Mouse (Mus musculus) intestine, embryonic 15.5 days (tissue): ENCODE measurements around the gene Wdr86. TPM values are rescaled to one million over a fixed set of nuclear protein-coding genes. Genes with fewer than 3 reads are reported as not detected.

Source experiments
- ATAC-seq: fragments of 200-750 bp; cut with Nextera tagmentation; 2 replicates; pipeline ENCODE4 v1.8.0; 2017; ENCODE audit warnings: moderate TSS enrichment, moderate library complexity
- H3K27ac ChIP-seq: fragments of 300-500 bp; sonication (generic); 2 replicates; pipeline ENCODE4 v1.5.1; 2015; ENCODE audit warnings: mild to moderate bottlenecking, inconsistent platforms
- H3K27me3 ChIP-seq: fragments of 300-500 bp; sonication (generic); replicated peaks from 2 replicates; pipeline ENCODE4 v1.6.1; 2015; ENCODE audit warnings: inconsistent platforms
- H3K36me3 ChIP-seq: fragments of 300-500 bp; sonication (generic); 2 replicates; pipeline ENCODE4 v1.6.1; 2015; ENCODE audit warnings: inconsistent platforms
- H3K4me1 ChIP-seq: fragments of 300-500 bp; sonication (generic); replicated peaks from 2 replicates; pipeline ENCODE4 v1.6.1; 2015; ENCODE audit warnings: inconsistent platforms
- H3K4me2 ChIP-seq: fragments of 300-500 bp; sonication (generic); replicated peaks from 2 replicates; pipeline ENCODE4 v1.6.1; 2015; ENCODE audit warnings: mild to moderate bottlenecking, inconsistent platforms
- H3K4me3 ChIP-seq: fragments of 300-500 bp; sonication (generic); replicated peaks from 2 replicates; pipeline ENCODE4 v1.5.1; 2015; ENCODE audit warnings: inconsistent platforms
- H3K9ac ChIP-seq: fragments of 300-500 bp; sonication (generic); 2 replicates; pipeline ENCODE4 v1.6.1; 2015; ENCODE audit warnings: inconsistent platforms
- H3K9me3 ChIP-seq: fragments of 300-500 bp; sonication (generic); 2 replicates; pipeline ENCODE4 v1.6.1; 2016; ENCODE audit warnings: inconsistent platforms
- WGBS: fragments of 180-500 bp; shearing (Covaris S2); methylation state at CpG from one replicate; pipeline ENCODE4 v1.1.7; 2015; 5-methylcytosine and 5-hydroxymethylcytosine counted together
- polyA plus RNA-seq: library from polyadenylated mRNA; unstranded; fragments of >200 nt; fragmentation: Nextera tagmentation; extraction: Ambion mirVana; gene quantifications from 2 replicates; pipeline ENCODE4 v1.2.1, GENCODE M21; 2015

The Wdr86 gene
- polyA plus RNA-seq, 1 experiment from 2014 or later, result 10.6 TPM

DNA sequence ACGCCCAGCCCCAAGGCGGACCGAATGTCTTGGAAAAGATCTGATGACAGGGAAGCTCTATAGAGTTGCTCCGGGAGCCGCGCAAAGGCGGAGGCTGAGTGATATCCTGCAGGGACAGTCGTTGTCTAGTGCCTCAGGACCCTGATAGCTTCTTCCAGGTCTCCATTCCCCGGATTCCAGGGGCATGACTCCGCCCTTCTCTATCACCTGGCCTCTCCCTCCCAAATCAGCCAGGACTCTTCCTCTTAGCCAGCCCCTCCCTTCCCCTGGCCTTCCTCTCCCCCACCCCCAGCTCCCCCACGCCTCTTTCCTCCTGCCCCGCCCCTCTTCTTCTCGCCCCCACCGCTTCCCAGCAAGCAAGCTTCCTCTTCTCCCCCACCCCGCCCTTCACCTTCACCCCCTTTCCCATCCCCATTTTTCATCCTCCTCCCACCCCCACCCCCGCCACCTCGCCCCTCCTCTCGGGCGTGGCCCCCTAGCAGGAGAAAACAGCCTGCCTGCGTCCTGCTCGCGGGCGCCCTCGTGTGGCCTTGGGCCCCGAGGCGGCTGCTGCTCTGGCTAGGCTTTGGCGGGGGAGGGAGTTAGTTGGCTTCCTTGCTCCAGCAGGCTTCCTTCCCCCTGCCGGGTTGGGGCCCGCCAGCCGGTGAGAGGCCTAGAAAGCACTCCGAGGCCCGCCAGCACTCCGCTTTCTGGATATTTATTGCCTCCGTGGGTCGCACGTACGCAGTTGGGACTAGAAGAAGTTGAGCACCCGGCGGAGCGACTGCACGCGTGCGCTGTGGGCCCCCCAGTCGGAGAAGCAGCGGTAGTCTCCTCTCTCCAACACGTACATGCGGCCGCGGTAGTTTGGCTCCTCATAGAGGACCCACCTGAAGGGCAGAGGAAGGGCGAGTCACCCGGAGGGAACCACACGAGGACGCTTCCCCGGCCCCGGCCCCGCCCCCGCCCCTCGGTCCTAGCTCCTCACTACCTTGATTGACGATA, 20.1 kb upstream of the Wdr86 start:
- H3K4me1 ChIP-seq, result peaks cover 44% of the 10 kb centered on the region
- WGBS, result 1% methylated on average over 58 of the region's 59 CpGs
- H3K4me2 ChIP-seq, result peak overlapping the region; percentile 89
- ATAC-seq, result peak; percentile 82
- peak overlapping the region; percentile 96 for H3K27ac ChIP-seq
- peak overlapping the region; percentile 72 for H3K9ac ChIP-seq
- H3K36me3 ChIP-seq, result no peaks in the 10 kb centered on the region
- no peaks in the 10 kb centered on the region for H3K9me3 ChIP-seq
- H3K27me3 ChIP-seq, result no peaks in the 10 kb centered on the region
- peak overlapping the region; percentile 53 for H3K4me3 ChIP-seq

DNA sequence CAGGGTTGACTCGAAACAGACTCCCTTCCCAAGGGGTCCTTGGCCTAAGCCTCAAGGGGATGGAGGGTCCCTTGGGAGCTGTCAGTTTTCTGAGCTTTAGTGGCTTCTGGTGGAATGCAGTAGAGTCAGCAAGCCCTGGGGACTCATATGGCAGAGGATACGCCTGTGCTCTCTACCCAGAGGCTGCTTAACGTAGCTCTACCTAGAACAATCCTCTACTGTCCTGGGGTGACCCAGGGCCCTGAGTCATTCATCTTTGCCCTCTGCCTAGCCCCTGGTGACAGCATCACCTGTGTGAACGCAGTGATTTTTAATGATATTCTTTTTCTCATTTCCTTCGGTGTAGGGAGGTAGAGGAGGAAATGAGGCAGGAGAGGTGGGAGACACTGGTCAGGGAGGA, 19.2 kb upstream of the Wdr86 start:
- Histone ChIP-seq H3K27me3 (no peaks in the 10 kb centered on the region), H3K9ac (no peak overlapping the region), H3K4me2 (peak overlapping the region; percentile 89), H3K9me3 (no peaks in the 10 kb centered on the region), H3K4me1 (peaks cover 37% of the 10 kb centered on the region), H3K4me3 (no peak overlapping the region), H3K27ac (no peak overlapping the region), H3K36me3 (no peaks in the 10 kb centered on the region)
- ATAC-seq, result no peak
- 53% methylated on average over 5 of the region's 5 CpGs for WGBS

DNA sequence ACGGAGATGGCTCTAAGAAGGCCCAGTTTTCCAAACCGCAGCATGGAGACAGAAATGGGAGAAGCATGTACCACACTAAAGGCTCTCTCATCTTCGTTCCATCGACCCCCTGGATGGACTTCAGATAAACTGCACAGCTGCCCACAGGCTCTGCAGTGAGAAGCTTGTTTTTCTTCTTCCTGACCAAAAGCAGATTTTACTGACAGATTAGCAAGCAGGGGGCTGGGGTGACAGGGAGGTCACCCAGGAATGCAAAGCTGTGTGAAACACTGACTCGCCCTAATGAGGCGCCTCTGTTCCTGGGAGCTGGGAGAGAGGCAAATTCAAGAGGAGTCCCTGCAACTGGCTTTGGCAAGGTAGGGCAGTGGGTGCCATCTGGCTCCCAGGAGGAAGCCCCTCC, 17.0 kb upstream of the Wdr86 start:
- 18% methylated on average over 6 of the region's 6 CpGs for WGBS
- ATAC-seq, result no peak
- Histone ChIP-seq H3K4me1 (peaks cover 31% of the 10 kb centered on the region; the same call in 1 of the 2 replicates), H3K4me2 (no peak overlapping the region), H3K36me3 (no peaks in the 10 kb centered on the region), H3K9ac (no peak overlapping the region), H3K9me3 (no peaks in the 10 kb centered on the region), H3K27me3 (no peaks in the 10 kb centered on the region), H3K4me3 (no peak overlapping the region), H3K27ac (peak overlapping the region; percentile 32; the same call in 1 of the 2 replicates)

DNA sequence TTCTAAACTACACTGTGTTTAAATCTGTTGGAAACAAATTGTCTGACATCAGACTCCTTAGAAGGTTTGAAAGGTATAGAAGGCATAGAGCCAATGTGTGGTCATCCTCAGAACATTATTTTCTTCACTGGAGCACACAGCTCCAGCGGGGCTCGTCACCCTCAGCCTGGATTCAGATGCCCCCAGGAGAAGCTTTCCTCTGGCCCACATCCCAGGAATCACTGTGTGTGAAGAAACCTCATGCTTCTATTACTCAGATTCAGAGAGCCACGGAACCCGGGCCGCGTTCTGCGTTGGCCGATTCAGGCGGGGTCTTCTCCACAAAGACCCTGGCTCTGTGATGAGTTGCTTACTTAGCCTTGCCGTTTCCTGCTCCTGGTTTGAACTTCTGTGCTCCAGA, 13.4 kb upstream of the Wdr86 start:
- peaks cover 15% of the 10 kb centered on the region; the same call in 1 of the 2 replicates for H3K4me1 ChIP-seq
- 88% methylated on average over 10 of the region's 10 CpGs for WGBS

DNA sequence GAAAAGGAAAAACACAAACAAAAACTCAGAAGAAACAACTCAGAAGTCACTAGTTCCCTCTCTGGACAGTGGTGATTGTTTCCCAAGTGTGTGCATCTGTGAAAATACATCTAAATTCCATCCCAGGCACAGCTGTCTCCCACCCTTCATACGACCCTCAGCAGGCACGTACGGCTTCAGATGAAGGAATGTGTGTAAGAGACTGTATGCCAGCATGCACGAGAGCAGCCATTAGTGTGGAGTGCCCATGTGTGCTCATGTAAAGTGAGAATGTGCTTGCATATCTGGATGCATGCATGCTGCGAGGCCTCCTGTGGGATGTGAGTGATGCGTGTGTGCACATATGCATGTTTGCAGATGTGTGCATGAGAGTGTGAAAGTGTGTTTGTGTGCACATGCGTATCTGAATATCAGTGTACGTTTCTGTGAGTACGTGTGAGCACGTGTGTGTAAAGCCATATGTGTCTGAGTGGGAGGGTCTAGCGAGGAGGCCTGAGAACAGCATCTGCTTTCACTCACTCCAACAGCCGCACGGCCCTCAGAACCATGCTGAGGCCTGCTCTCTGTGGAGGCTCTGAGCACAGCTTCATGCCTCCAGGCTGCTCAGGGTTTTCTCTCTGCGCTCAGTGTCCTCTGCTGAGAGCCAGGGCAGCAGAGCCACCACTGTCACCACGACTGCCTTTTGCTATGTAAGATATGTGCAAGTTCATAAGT, 10.8 kb upstream of the Wdr86 start:
- no peak overlapping the region; the same call in 1 of the 2 replicates for H3K27ac ChIP-seq
- 50% methylated on average over 15 of the region's 15 CpGs for WGBS

More for the DNA sequence above, 13.4 kb upstream of the Wdr86 start:
- no peak overlapping the region for H3K27ac ChIP-seq
- H3K9ac ChIP-seq, result no peak overlapping the region
- H3K27me3 ChIP-seq, result no peaks in the 10 kb centered on the region
- H3K9me3 ChIP-seq, result no peaks in the 10 kb centered on the region
- H3K4me3 ChIP-seq, result no peak overlapping the region
- no peak for ATAC-seq
- no peaks in the 10 kb centered on the region for H3K36me3 ChIP-seq
- H3K4me2 ChIP-seq, result no peak overlapping the region

DNA sequence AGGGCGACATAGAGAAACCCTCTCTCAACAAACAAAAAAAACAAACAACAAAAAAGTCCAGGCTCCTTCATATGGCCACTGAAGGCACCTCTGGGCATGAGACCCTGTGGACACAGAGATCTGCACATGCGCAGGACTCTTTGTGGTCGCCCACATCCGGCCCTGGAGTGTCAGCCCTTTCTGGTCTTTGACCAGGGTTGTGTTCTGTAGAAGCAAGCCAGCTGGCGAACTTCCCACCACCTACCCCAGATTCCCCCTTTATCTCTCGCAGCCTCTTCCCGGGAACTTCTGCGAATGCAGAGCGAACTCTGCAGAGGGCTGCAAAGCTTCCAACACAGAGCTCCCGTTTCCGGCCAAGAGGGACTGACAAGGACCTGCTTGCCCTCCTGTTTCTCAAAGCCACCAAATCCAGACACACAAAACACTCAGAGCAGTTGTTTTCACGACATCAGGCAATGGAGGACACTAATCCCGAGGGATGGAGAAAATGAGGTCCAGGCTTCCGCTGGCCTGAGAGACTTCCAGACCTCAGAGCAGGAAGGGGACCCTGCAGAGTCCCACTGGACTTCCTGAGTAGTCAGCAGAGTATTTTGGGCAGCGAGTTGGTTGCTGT, 8.7 kb upstream of the Wdr86 start:
- H3K4me3 ChIP-seq, result no peak overlapping the region
- peak; percentile 60 for ATAC-seq
- H3K4me1 ChIP-seq, result peaks cover 7% of the 10 kb centered on the region; the same call in 1 of the 2 replicates
- H3K36me3 ChIP-seq, result no peaks in the 10 kb centered on the region
- H3K9me3 ChIP-seq, result no peaks in the 10 kb centered on the region
- H3K4me2 ChIP-seq, result peak overlapping the region; percentile 30; the same call in 1 of the 2 replicates
- no peaks in the 10 kb centered on the region for H3K27me3 ChIP-seq
- no peak overlapping the region; the same call in 1 of the 2 replicates for H3K9ac ChIP-seq
- WGBS, result 27% methylated on average over 15 of the region's 15 CpGs
- H3K27ac ChIP-seq, result peak overlapping the region; percentile 81

More for the DNA sequence above, 10.8 kb upstream of the Wdr86 start:
- no peaks in the 10 kb centered on the region for H3K36me3 ChIP-seq
- H3K9me3 ChIP-seq, result no peaks in the 10 kb centered on the region
- H3K9ac ChIP-seq, result no peak overlapping the region
- peak; percentile 75 for ATAC-seq
- H3K4me2 ChIP-seq, result no peak overlapping the region
- no peaks in the 10 kb centered on the region for H3K27me3 ChIP-seq
- H3K4me1 ChIP-seq, result peaks cover 7% of the 10 kb centered on the region; the same call in 1 of the 2 replicates
- H3K4me3 ChIP-seq, result no peak overlapping the region

DNA sequence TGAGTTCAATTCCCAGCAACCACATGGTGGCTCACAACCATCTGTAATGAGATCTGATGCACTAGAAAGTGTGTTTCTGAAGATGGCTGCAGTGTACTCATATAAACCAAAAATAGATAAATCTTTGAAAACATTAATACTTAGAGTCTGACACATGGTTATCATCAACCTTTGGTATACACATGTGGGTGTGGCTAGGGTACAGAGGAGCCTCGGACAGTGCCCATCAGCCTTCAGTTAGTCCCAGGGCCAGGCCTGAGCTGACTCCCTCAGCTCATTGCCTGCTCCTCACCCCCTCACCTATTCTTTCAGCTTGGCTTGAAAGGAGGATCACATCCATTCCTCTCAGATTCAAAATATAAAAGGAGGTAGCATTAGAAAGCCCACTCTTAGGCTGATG, 8.0 kb upstream of the Wdr86 start:
- Histone ChIP-seq H3K4me3 (no peak overlapping the region), H3K27ac (peak overlapping the region; percentile 81; the same call in 1 of the 2 replicates), H3K27me3 (no peaks in the 10 kb centered on the region), H3K9me3 (no peaks in the 10 kb centered on the region), H3K9ac (no peak overlapping the region), H3K4me2 (no peak overlapping the region), H3K4me1 (peaks cover 7% of the 10 kb centered on the region; the same call in 1 of the 2 replicates), H3K36me3 (no peaks in the 10 kb centered on the region)
- WGBS, result 65% methylated on average over 1 of the region's 1 CpGs
- ATAC-seq, result no peak

DNA sequence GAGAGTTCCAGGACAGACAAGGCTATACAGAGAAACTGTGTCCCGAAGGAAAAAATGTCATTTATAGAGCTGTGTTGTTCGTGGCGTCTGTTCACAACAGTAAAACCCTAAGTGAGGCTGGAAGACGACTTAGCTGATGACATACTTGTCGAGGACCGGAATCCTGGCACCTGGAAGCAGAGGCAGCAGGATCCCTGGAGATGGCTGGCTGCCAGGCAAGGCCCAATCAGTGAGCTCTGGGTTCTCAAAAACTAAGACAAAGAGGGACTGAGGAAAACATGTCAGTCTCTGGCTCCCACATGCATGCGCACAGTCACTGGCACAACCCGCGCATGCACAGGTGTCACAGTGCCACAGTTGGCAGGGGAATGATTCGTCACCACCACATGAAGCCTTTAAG, 7.1 kb upstream of the Wdr86 start:
- no peak overlapping the region for H3K9ac ChIP-seq
- H3K4me3 ChIP-seq, result no peak overlapping the region
- H3K27ac ChIP-seq, result no peak overlapping the region
- 94% methylated on average over 10 of the region's 10 CpGs for WGBS
- H3K27me3 ChIP-seq, result no peaks in the 10 kb centered on the region
- no peaks in the 10 kb centered on the region for H3K36me3 ChIP-seq
- H3K9me3 ChIP-seq, result no peaks in the 10 kb centered on the region
- peaks cover 10% of the 10 kb centered on the region; the same call in 1 of the 2 replicates for H3K4me1 ChIP-seq
- no peak for ATAC-seq
- H3K4me2 ChIP-seq, result no peak overlapping the region

DNA sequence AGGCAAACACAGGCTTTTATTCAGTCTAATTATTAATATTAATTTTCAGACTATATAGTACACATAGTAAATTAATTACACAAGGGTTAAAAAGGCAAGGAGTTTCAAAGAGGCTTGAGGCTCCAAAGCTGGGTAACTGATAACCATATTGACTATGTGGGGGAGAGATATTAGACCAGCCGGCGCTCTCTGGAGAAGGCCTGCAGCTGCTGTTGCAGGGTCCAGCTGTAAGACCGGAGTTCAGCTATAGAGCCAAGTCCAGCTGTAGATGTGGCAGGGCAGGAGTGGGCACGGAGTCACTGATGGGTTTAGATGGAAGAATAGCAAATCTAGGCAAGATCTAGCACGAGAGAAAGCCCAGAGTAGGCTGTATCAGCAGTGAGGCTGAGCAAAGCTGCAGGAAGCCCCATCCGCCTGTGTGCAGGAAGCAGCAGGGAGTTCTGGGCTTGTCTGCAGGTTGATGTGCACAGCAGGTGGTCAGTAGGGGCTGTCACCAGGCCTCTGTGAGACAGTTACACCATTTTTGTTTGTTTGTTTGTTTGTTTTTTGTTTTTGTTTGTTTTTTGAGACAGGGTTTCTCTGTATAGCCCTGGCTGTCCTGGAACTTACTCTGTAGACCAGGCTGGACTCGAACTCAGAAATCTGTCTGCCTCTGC, 3.4 kb upstream of the Wdr86 start:
- Histone ChIP-seq H3K4me1 (peaks cover 17% of the 10 kb centered on the region; the same call in 1 of the 2 replicates), H3K4me3 (no peak overlapping the region), H3K9me3 (no peaks in the 10 kb centered on the region), H3K9ac (no peak overlapping the region), H3K36me3 (no peaks in the 10 kb centered on the region), H3K27ac (0 out of 2 replicates have a peak overlapping the region, but pooled peaks have one; percentile 36), H3K4me2 (no peak overlapping the region), H3K27me3 (0 out of 2 replicates have a peak, but pooled peaks cover 5% of the 10 kb centered on the region)
- ATAC-seq, result no peak
- WGBS, result 49% methylated on average over 7 of the region's 7 CpGs

DNA sequence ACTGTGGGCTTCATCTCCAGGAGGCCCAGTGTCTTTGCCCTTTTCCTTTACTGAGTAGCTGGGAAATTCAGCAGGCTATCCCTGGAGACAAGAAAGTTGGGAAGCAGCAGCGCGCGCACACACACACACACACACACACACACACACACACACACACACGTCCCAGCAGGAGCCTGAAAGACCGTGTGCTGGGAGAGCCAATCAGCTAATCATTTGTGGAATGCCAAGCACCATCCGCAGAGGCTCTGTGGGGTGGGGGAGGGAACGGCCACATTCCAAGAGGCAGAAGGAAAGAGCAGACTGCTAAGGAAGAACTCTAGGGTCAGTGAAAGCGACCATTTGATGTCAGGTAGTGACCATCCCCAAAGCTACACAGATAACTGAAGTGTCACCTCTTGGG, 2.6 kb upstream of the Wdr86 start:
- Histone ChIP-seq H3K9ac (no peak overlapping the region), H3K27me3 (0 out of 2 replicates have a peak, but pooled peaks cover 5% of the 10 kb centered on the region), H3K4me1 (peaks cover 17% of the 10 kb centered on the region; the same call in 1 of the 2 replicates), H3K9me3 (no peaks in the 10 kb centered on the region), H3K27ac (0 out of 2 replicates have a peak overlapping the region, but pooled peaks have one; percentile 28), H3K4me3 (no peak overlapping the region), H3K36me3 (no peaks in the 10 kb centered on the region), H3K4me2 (no peak overlapping the region)
- ATAC-seq, result peak; percentile 72
- 6% methylated on average over 8 of the region's 8 CpGs for WGBS

DNA sequence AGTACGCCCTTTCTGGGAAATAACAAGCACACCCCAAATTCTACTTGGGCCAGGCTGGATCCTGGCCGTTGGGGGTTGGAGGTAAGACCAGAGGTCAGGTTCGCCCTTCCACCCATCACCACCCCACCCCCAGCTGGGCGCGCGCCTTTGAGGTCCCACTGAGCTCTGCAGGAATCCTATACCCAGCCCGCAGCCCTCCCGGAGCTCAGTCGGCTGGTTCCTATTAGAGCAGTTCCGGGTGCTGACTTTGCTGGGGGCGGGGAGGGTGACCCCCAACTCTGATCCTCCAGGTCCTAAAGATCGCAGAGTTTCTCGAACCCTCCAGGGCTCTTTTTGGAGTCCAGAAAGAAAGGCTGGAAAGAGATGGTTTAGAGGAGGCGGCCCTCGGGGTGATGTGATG, 459 bp upstream of the Wdr86 start:
- Histone ChIP-seq H3K36me3 (no peaks in the 10 kb centered on the region), H3K4me1 (peaks cover 17% of the 10 kb centered on the region; the same call in 1 of the 2 replicates), H3K27ac (no peak overlapping the region), H3K9ac (peak overlapping the region; percentile 62; the same call in 1 of the 2 replicates), H3K27me3 (0 out of 2 replicates have a peak, but pooled peaks cover 5% of the 10 kb centered on the region), H3K4me3 (peak overlapping the region; percentile 57), H3K4me2 (peak overlapping the region; percentile 89), H3K9me3 (no peaks in the 10 kb centered on the region)
- 0 out of 2 replicates have a peak, but pooled peaks have one; percentile 22 for ATAC-seq
- 11% methylated on average over 15 of the region's 15 CpGs for WGBS
